Mouse (Mus musculus) limb, embryonic 10.5 days (tissue): ENCODE results near the gene Gm20662. TPM values are rescaled to one million over a fixed set of nuclear protein-coding genes. Genes with fewer than 3 reads are reported as not detected.

ENCODE experiments used
- DNase-seq: peaks from one replicate; pipeline ENCODE4 v3.0.0-alpha.2; 2017; ENCODE audit warnings: low spot score
- H3K27ac ChIP-seq: fragments of 300-500 bp; sonication (generic); 2 replicates; pipeline ENCODE4 v1.5.1; 2016; ENCODE audit warnings: mild to moderate bottlenecking
- H3K27me3 ChIP-seq: fragments of 300-500 bp; sonication (generic); 2 replicates; pipeline ENCODE4 v1.6.1; 2016; ENCODE audit warnings: low read depth, mild to moderate bottlenecking; ENCODE audit not compliant: poor library complexity, severe bottlenecking
- H3K36me3 ChIP-seq: fragments of 300-500 bp; sonication (generic); 2 replicates; pipeline ENCODE4 v1.6.1; 2016; ENCODE audit warnings: mild to moderate bottlenecking, moderate library complexity
- H3K4me1 ChIP-seq: fragments of 300-500 bp; sonication (generic); 2 replicates; pipeline ENCODE4 v1.6.1; 2016
- H3K4me3 ChIP-seq: fragments of 300-500 bp; sonication (generic); 2 replicates; pipeline ENCODE4 v1.5.1; 2016; ENCODE audit warnings: mild to moderate bottlenecking, moderate library complexity
- H3K9me3 ChIP-seq: fragments of 300-500 bp; sonication (generic); replicated peaks from 2 replicates; pipeline ENCODE4 v1.6.1; 2016; ENCODE audit warnings: mild to moderate bottlenecking
- WGBS: fragments of 180-500 bp; shearing (Covaris S2); methylation state at CpG from one replicate; pipeline ENCODE4 v1.1.7; 2016; 5-methylcytosine and 5-hydroxymethylcytosine counted together
- polyA plus RNA-seq: library from polyadenylated mRNA; unstranded; fragments of >200 nt; fragmentation: Nextera tagmentation; extraction: Ambion mirVana; gene quantifications from 2 replicates; pipeline ENCODE4 v1.2.1, GENCODE M21; 2016

Gm20662 gene
- polyA plus RNA-seq, 1 experiment from 2014 or later: 0.93 TPM

- Histone ChIP-seq H3K4me3 (no peak overlapping the region), H3K27ac (0 out of 2 replicates have a peak overlapping the region, but pooled peaks have one; percentile 21), H3K4me1 (peaks cover 13% of the 10 kb centered on the region), H3K27me3 (no peaks in the 10 kb centered on the region), H3K36me3 (peaks cover 96% of the 10 kb centered on the region), H3K9me3 (no peaks in the 10 kb centered on the region)
- 89% methylated on average over 9 of the region's 9 CpGs for WGBS
- DNase-seq: no peak
Observed at GRCm38 (mm10) chr9:107962916-107963315, 33.2 kb upstream of the Gm20662 start.

- peak; percentile 96 for DNase-seq
- H3K36me3 ChIP-seq: peaks cover 96% of the 10 kb centered on the region
- peaks cover 11% of the 10 kb centered on the region for H3K4me1 ChIP-seq
- no peaks in the 10 kb centered on the region for H3K27me3 ChIP-seq
- WGBS: 29% methylated on average over 5 of the region's 5 CpGs
- H3K9me3 ChIP-seq: no peaks in the 10 kb centered on the region
- 0 out of 2 replicates have a peak overlapping the region, but pooled peaks have one; percentile 21 for H3K27ac ChIP-seq
- no peak overlapping the region for H3K4me3 ChIP-seq
Observed at GRCm38 (mm10) chr9:107963700-107964099, 32.4 kb upstream of the Gm20662 start.

GRCm38 (mm10) chr9:107964681-107965080 lies 31.5 kb upstream of the Gm20662 start:
- no peak for DNase-seq
- no peaks in the 10 kb centered on the region for H3K27me3 ChIP-seq
- no peak overlapping the region for H3K27ac ChIP-seq
- H3K9me3 ChIP-seq: no peaks in the 10 kb centered on the region
- peaks cover 96% of the 10 kb centered on the region for H3K36me3 ChIP-seq
- H3K4me1 ChIP-seq: peaks cover 7% of the 10 kb centered on the region
- H3K4me3 ChIP-seq: no peak overlapping the region
- WGBS: 95% methylated on average over 9 of the region's 9 CpGs

GRCm38 (mm10) chr9:107966676-107967075 lies 29.5 kb upstream of the Gm20662 start:
- WGBS: 89% methylated on average over 10 of the region's 10 CpGs
- no peak overlapping the region for H3K4me3 ChIP-seq
- no peak for DNase-seq
- 0 out of 2 replicates have a peak overlapping the region, but pooled peaks have one; percentile 33 for H3K27ac ChIP-seq
- no peaks in the 10 kb centered on the region for H3K27me3 ChIP-seq
- H3K9me3 ChIP-seq: no peaks in the 10 kb centered on the region
- H3K36me3 ChIP-seq: peaks cover 96% of the 10 kb centered on the region
- H3K4me1 ChIP-seq: peaks cover 4% of the 10 kb centered on the region; the same call in 1 of the 2 replicates

GRCm38 (mm10) chr9:107967437-107967836 lies 28.7 kb upstream of the Gm20662 start:
- WGBS: 93% methylated on average over 6 of the region's 6 CpGs
- Histone ChIP-seq H3K4me1 (peaks cover 7% of the 10 kb centered on the region; the same call in 1 of the 2 replicates), H3K36me3 (peaks cover 96% of the 10 kb centered on the region), H3K27me3 (no peaks in the 10 kb centered on the region), H3K27ac (no peak overlapping the region), H3K4me3 (no peak overlapping the region), H3K9me3 (no peaks in the 10 kb centered on the region)
- no peak for DNase-seq

GRCm38 (mm10) chr9:107968531-107968930 lies 27.6 kb upstream of the Gm20662 start:
- Histone ChIP-seq H3K36me3 (peaks cover 96% of the 10 kb centered on the region), H3K27ac (no peak overlapping the region), H3K9me3 (no peaks in the 10 kb centered on the region), H3K27me3 (no peaks in the 10 kb centered on the region), H3K4me3 (no peak overlapping the region), H3K4me1 (peaks cover 7% of the 10 kb centered on the region; the same call in 1 of the 2 replicates)
- WGBS: 94% methylated on average over 7 of the region's 7 CpGs
- DNase-seq: no peak

- 94% methylated on average over 5 of the region's 5 CpGs for WGBS
- Histone ChIP-seq H3K4me3 (no peak overlapping the region), H3K4me1 (peaks cover 14% of the 10 kb centered on the region), H3K27ac (peak overlapping the region; percentile 53; the same call in 1 of the 2 replicates), H3K36me3 (peaks cover 82% of the 10 kb centered on the region), H3K27me3 (no peaks in the 10 kb centered on the region), H3K9me3 (no peaks in the 10 kb centered on the region)
- no peak for DNase-seq
Observed at GRCm38 (mm10) chr9:107970311-107970710, 25.8 kb upstream of the Gm20662 start.

- Histone ChIP-seq H3K4me3 (no peak overlapping the region), H3K4me1 (peaks cover 25% of the 10 kb centered on the region), H3K9me3 (no peaks in the 10 kb centered on the region), H3K36me3 (peaks cover 67% of the 10 kb centered on the region), H3K27me3 (no peaks in the 10 kb centered on the region), H3K27ac (peak overlapping the region; percentile 53)
- WGBS: 77% methylated on average over 8 of the region's 8 CpGs
- DNase-seq: no peak
Observed at GRCm38 (mm10) chr9:107971690-107972541, 24.2 kb upstream of the Gm20662 start.

- Histone ChIP-seq H3K4me1 (peaks cover 42% of the 10 kb centered on the region), H3K27me3 (no peaks in the 10 kb centered on the region), H3K36me3 (peaks cover 49% of the 10 kb centered on the region), H3K27ac (peak overlapping the region; percentile 51; the same call in 1 of the 2 replicates), H3K4me3 (no peak overlapping the region), H3K9me3 (no peaks in the 10 kb centered on the region)
- 83% methylated on average over 10 of the region's 10 CpGs for WGBS
- no peak for DNase-seq
Observed at GRCm38 (mm10) chr9:107974491-107975171, 21.5 kb upstream of the Gm20662 start.

GRCm38 (mm10) chr9:107975399-107976386 lies 20.5 kb upstream of the Gm20662 start, which contains the start of gene Uba7:
Uba7 (plus strand) TSS chr9:107975505.
- DNase-seq: no peak
- Histone ChIP-seq H3K27ac (peak within 1 kb of the TSS; percentile 81), H3K9me3 (no peaks in the 10 kb centered on the region), H3K36me3 (peaks cover 46% of the 10 kb centered on the region), H3K4me3 (peak within 1 kb of the TSS; percentile 30), H3K27me3 (no peaks in the 10 kb centered on the region), H3K4me1 (peaks cover 52% of the 10 kb centered on the region)
- 76% methylated on average over 12 of the region's 12 CpGs for WGBS

GRCm38 (mm10) chr9:107978815-107979214 lies 17.3 kb upstream of the Gm20662 start:
- Histone ChIP-seq H3K27ac (peak overlapping the region; percentile 98), H3K4me1 (peaks cover 77% of the 10 kb centered on the region), H3K4me3 (no peak overlapping the region), H3K9me3 (no peaks in the 10 kb centered on the region), H3K27me3 (no peaks in the 10 kb centered on the region), H3K36me3 (peaks cover 27% of the 10 kb centered on the region)
- DNase-seq: no peak
- WGBS: 94% methylated on average over 12 of the region's 12 CpGs
